Mouse (Mus musculus): ENCODE data around the gene Crb3.
"Not testable (repeated sequence)": the region's sequence is repeated elsewhere in the genome, so short reads cannot be mapped to it uniquely, and the experiment has no call there.

Gene Crb3

GRCm38 (mm10) chr17:57058891-57059485 lies at the start of gene Crb3:
TSS of gene Crb3 (plus strand) at chr17:57059105.
- in situ Hi-C loops (cut with MboI, MseI): no loop called here

GRCm38 (mm10) chr17:57010911-57011235 lies 48.0 kb upstream of the Crb3 start:
- in situ Hi-C loops (cut with MboI, MseI): no loop called here

DNA sequence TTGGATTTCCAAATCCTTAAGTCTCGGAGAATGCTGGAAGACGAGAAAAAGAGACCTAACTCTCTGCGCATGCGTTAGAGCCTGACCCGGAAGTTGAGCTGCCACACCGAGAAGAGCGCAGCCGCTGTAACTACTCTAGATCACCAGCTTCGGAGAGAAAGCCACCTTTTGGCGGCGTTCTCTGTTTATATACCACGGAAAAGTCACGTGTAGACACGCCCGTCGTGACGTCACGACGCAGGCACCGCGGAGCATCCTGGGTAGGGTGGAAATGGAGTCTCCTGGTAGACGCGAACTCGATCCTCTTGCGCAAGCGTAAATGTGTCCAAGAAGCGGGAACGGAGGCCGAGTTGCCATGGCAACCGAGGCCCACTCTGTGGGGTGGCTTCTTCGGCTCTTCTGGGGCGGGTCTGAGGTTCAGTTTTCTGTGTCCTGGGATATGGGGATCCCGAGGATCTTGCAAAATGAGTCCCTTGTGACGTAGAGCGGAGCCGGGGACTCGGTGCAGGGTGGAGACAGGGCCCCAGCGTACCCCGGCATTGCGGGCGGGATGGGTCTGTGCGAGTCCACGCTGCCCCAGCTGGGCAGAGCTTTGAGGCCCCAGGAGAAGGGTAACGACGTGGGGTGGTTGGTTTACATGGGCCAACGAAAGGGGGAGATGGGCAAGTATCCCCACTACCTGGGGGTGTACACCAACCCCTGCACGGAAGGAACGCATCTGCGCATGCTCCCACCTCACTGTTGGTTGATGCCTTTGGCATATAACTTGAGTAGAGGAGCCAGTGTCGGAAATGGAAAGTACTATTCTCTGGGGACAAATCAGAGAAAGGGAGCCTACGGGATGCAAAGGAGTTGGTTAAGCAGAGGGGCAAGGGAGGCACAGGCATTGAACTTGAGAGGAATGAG lies 47.4 kb upstream of the Crb3 start, which contains the start of the genes Gtf2f1 and Gm17949:
Gene Gtf2f1, minus strand, starts transcription at position 53 of the 906 bp plus-strand sequence.
Gene Gm17949, plus strand, starts transcription at position 234 of the 906 bp plus-strand sequence.
- in situ Hi-C loops (cut with MboI, MseI): no loop called here

GRCm38 (mm10) chr17:57012245-57012795 lies 46.6 kb upstream of the Crb3 start:
- in situ Hi-C loops (cut with MboI, MseI): no loop called here

DNA sequence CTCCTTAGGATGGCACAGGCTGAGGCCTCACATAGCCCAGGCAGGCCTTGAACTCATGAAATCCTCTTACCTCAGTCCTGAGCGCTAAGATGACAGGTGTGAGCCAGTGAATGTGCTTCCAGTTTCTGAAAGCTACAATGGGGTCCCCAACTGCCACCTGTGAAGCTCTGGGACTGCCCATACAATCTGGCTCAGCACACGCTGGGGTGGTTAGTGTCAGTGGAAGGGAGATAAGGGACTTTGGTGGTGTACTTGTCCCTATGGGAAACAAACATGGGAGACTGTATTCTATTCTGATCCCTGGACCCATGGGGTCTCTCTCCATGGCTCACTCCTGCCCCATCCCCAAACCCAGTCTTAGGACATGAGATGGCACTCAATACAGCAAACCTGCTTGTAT lies 39.2 kb upstream of the Crb3 start:
- in situ Hi-C loops (cut with MboI, MseI): no loop called here

- in situ Hi-C loops (cut with MboI, MseI): no loop called here
These were observed 37.9 kb upstream of the Crb3 start for GRCm38 (mm10) chr17:57020960-57021359.

GRCm38 (mm10) chr17:57027471-57027870 lies 31.4 kb upstream of the Crb3 start:
- in situ Hi-C loops (cut with MboI, MseI): no loop called here

DNA sequence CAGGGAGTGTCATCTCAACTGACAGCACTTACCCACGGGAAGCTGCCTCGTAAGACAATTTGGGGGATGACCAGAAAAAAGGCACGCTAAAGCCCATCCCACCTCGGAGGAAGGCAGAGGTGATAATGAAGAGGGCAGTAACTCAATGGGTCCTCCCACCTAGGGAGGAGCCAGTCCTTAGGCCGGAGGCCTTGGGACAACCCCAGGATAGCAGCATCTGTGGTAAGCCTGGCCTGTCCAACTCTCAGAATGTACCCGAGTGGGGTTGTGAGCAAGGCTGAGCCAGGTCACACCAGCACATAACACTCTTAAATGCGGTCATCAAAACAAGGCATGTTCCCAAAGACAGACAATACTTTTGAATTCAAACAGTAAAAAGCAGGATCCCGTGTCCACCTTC lies 29.2 kb upstream of the Crb3 start:
- in situ Hi-C loops (cut with MboI, MseI): no loop called here

DNA sequence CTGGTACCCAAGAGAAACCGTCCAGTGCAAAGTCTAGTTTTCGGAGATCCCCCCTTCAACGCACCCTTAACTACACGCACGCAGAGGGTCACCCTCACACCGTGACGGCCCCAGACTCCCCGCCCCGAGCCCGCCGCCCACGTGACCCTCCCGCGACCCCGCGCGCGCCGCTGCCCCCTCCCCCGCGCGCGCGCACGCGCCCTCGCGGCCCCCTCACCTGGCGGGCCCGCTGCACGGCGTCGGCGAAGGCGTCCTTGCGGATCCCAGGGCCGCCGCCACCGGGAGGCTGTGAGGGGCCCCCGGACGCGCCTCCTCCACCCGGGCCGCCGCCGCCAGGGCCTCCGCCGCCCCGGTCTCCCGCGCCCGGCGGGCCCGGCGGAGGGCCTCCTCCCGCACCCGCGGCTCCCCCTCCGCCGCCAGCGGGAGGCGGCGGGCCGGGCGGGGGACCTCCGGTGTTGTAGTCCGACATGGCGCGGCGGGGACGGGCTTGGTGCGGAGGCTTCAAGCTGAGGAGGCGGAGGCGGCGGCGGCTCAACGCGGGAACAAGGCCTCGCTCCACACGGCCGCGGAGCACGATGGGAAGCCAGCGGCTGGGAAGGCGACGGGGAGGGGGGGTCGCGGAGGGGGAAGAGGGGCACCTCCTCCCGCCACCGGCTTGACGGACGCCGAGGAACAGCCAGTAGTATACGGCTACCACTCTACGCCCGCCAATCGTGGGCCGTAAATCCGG lies 27.8 kb upstream of the Crb3 start, which contains the start of gene Khsrp:
Gene Khsrp, minus strand, starts transcription at position 592 of the 730 bp plus-strand sequence.
- in situ Hi-C loops (cut with MboI, MseI): no loop called here

- in situ Hi-C loops (cut with MboI, MseI): no loop called here
These were observed 27.1 kb upstream of the Crb3 start for GRCm38 (mm10) chr17:57031661-57032420.

- in situ Hi-C loops (cut with MboI, MseI): no loop called here
These were observed 26.1 kb upstream of the Crb3 start for GRCm38 (mm10) chr17:57032854-57033253.

GRCm38 (mm10) chr17:57038978-57039377 lies 19.9 kb upstream of the Crb3 start:
- in situ Hi-C loops (cut with MboI, MseI): no loop called here

DNA sequence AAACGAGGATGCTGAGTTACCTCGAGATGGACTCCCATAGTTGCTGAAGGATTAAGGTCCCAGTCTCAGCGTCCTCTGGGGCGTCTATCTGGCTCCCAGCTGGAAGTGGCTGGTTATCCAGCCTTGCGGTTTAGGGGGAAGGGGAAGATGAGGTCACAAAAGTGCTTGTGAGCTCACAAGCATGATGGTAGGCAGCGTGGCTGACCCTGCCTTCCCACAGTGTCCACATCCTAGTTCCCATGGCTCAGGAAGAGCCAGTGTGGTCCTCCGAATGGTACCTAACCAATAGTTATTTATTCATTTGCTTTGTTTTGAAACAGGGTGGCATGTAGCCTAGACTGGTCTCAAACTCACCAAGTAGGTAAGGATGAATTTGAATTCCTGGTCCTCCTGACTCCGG lies 17.4 kb upstream of the Crb3 start, which contains the start of gene Slc25a41:
Gene Slc25a41, minus strand, starts transcription at position 101 of the 400 bp plus-strand sequence.
- in situ Hi-C loops (cut with MboI, MseI): no loop called here

DNA sequence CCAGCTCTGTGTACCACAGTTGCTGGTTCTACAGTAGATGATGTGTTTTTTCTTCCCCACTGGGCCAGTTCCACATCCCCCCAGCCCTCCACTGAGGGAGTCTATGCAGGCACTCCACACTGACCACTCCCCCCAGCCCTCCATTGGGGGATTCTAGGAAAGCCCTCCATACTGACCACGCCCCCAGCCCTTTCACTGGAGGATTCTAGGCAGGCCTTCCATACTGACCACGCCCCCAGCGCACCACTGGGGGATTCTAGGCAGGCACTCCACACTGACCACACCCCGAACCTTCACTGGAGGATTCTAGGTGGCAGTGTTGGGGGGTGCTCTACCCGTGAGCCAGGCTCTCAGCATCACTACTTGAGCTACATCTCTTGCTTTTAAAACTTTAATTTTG lies 11.5 kb upstream of the Crb3 start:
- in situ Hi-C loops (cut with MboI, MseI): no loop called here

- in situ Hi-C loops (cut with MboI, MseI): no loop called here
These were observed 10.1 kb upstream of the Crb3 start for GRCm38 (mm10) chr17:57048816-57049215.

DNA sequence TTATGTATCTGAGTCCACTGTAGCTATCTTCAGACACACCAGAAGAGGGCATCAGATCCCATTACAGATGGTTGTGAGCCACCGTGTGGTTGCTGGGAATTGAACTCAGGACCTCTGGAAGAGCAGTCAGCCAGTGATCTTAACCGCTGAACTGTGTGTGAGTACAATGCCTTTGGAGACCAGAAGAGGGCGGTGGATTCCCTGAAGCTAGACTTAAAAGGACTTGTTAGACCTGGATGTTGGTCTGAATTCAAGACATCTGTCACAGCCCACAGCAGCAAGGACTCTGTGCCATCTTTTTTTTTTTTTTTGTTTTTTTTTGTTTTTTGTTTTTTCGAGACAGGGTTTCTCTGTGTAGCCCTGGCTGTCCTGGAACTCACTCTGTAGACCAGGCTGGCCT lies 7.2 kb upstream of the Crb3 start:
- in situ Hi-C loops (cut with MboI, MseI): not testable (repeated sequence)

- in situ Hi-C loops (cut with MboI, MseI): no loop called here
These were observed 2.7 kb upstream of the Crb3 start for GRCm38 (mm10) chr17:57056246-57056645.

DNA sequence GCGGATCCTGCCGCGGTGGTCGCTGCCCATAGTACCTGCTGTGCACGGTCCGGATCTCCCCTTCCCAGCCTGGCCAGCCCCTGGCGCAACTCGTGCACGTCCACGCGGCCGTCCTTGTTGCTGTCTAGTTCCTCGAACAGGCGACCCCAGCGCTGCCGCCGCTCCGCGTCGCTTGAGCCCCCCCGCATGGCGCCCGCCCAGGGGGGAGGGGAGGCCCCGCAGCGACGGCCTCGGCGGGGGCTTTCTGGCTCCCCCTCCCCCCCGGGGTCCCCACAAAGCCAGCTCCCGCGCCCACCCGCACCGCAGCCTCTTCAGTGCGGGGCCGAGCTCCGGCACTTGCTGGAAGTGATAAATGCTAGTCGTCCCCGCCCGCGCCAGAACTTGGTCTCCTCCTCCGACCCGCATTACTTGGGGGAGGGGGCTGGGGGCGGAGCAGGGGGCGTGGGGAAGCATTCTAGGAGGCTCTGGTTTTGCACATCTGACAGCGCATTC lies 627 bp downstream of the Crb3 start, which contains the start of gene Slc25a23:
Gene Slc25a23, minus strand, starts transcription at position 378 of the 492 bp plus-strand sequence.
- in situ Hi-C loops (cut with MboI, MseI): no loop called here

- in situ Hi-C loops (cut with MboI, MseI): no loop called here
These were observed 1.4 kb downstream of the Crb3 start for GRCm38 (mm10) chr17:57060231-57060801.

- in situ Hi-C loops (cut with MboI, MseI): no loop called here
These were observed 2.2 kb downstream of the Crb3 start for GRCm38 (mm10) chr17:57061069-57061468.

Measured in regulatory T cell (primary cell).